Mouse (Mus musculus): Measurements from ENCODE around the gene H2-M5. TPM values are rescaled to one million over a fixed set of nuclear protein-coding genes. Genes with fewer than 3 reads are reported as not detected.

The H2-M5 gene
- polyA plus RNA-seq, 1 experiment: 0.06 TPM

DNA sequence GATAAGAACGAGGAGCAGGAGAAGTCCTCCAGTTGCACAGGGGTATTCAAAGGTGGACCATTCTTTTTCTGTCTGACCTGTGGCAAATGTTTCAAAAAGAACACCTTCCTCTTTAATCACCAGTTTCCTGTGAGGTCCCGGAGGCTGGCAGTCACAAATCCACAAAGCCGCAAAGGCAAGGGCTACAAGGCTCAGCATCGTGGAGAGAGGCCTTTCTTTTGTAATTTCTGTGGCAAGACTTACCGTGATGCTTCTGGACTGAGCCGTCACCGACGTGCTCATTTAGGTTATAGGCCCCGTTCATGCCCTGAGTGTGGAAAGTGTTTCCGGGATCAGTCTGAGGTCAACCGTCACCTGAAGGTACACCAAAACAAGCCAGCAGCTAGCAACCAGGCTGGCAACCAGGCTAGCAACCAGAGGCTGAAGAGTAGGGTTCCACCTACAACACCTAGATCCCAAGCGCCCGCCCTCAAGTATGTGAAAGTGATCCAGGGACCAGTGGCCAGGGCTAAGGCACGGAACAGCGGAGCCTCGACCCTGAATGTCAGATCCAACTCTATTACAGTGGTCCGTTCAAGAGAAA lies 20.2 kb upstream of the H2-M5 start:
- Histone ChIP-seq H3ac (ENCODE audit: control insufficient read depth, insufficient read length, low read depth) (no peak overlapping the region), H3K27me3 (ENCODE audit: control insufficient read depth, insufficient read depth, insufficient read length) (no peaks in the 10 kb centered on the region), H3K36me3 (ENCODE audit: control insufficient read depth, insufficient read depth) (peaks cover 26% of the 10 kb centered on the region), H3K79me3 (ENCODE audit: low read depth) (no peaks in the 10 kb centered on the region), H3K79me2 (ENCODE audit: control insufficient read depth, insufficient read depth) (no peaks in the 10 kb centered on the region), H3K4me3 (ENCODE audit: insufficient read depth, poor library complexity, severe bottlenecking) (no peak overlapping the region)
- TF ChIP-seq USF1 (IDR thresholded peaks at IDR 0.05; ENCODE audit: low read depth) (no peak), CEBPB (IDR thresholded peaks at IDR 0.05; ENCODE audit: low read depth) (no peak), CTCF (IDR thresholded peaks at IDR 0.05; ENCODE audit: control insufficient read depth, insufficient read depth, insufficient read length) (no peak), MYOD1 (IDR thresholded peaks at IDR 0.05; ENCODE audit: control insufficient read depth, insufficient read length, low read depth) (no peak), MAX (IDR thresholded peaks at IDR 0.05) (no peak), FOSL1 (IDR thresholded peaks at IDR 0.05; ENCODE audit: insufficient read depth, low read length, poor library complexity, severe bottlenecking) (no peak), MYOG (IDR thresholded peaks at IDR 0.05; ENCODE audit: control insufficient read depth, extremely low read depth, insufficient read length) (no peak)

DNA sequence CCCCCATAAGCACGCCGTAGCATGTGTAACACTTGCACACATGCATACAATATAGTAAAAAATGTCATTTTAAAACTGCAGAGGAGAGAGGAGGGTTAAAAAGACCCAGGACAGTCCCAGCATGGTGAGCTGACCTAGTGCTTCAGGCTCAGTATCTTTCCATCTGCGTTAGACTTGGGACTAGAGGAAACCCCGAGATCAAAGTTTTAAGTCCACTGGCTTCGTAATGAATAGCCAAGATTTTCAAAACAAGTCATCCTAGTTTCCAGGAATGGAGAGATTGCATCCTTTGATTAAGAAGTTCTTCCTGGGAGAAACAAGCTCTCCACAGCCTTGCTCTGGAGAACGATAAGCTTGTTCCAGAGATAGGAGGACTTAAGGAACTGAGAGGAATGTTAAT lies 18.8 kb upstream of the H2-M5 start:
- no peaks in the 10 kb centered on the region for H3K27me3 ChIP-seq (ENCODE audit: control insufficient read depth, insufficient read depth, insufficient read length)
- no peak overlapping the region for H3K4me3 ChIP-seq (ENCODE audit: insufficient read depth, poor library complexity, severe bottlenecking)
- H3K79me2 ChIP-seq (ENCODE audit: control insufficient read depth, insufficient read depth): peaks cover 5% of the 10 kb centered on the region
- H3K36me3 ChIP-seq (ENCODE audit: control insufficient read depth, insufficient read depth): peaks cover 31% of the 10 kb centered on the region
- TF ChIP-seq USF1 (IDR thresholded peaks at IDR 0.05; ENCODE audit: low read depth): no peak
- TF ChIP-seq CTCF (IDR thresholded peaks at IDR 0.05; ENCODE audit: control insufficient read depth, insufficient read depth, insufficient read length): no peak
- no peak for TF ChIP-seq MAX (IDR thresholded peaks at IDR 0.05)
- no peak for TF ChIP-seq CEBPB (IDR thresholded peaks at IDR 0.05; ENCODE audit: low read depth)
- TF ChIP-seq FOSL1 (IDR thresholded peaks at IDR 0.05; ENCODE audit: insufficient read depth, low read length, poor library complexity, severe bottlenecking): no peak
- no peak overlapping the region for H3ac ChIP-seq (ENCODE audit: control insufficient read depth, insufficient read length, low read depth)
- no peaks in the 10 kb centered on the region for H3K79me3 ChIP-seq (ENCODE audit: low read depth)

DNA sequence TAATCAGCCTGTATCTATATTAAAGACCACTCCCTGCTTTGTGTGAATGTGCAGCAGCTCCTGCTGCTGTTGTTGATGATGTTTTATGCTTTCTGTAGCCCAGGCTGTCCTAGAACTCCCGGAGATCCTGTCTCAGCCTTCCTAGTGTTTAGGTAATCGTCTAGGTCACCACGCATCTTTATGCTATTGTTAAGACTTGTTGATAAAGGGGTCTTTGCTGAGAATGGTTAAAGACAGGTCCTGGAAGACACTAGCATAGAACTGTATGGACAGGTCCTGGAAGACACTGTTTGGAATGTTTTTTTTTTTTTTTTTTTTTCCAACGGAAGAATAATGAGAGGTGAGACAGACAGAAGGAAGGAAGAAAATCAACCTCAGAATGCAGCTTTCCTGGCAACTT lies 14.0 kb upstream of the H2-M5 start:
- H3K79me2 ChIP-seq (ENCODE audit: control insufficient read depth, insufficient read depth): peaks cover 9% of the 10 kb centered on the region
- H3K4me3 ChIP-seq (ENCODE audit: insufficient read depth, poor library complexity, severe bottlenecking): peak overlapping the region; percentile 42
- H3K79me3 ChIP-seq (ENCODE audit: low read depth): no peaks in the 10 kb centered on the region
- no peak for TF ChIP-seq CTCF (IDR thresholded peaks at IDR 0.05; ENCODE audit: control insufficient read depth, insufficient read depth, insufficient read length)
- no peak for TF ChIP-seq MYOG (IDR thresholded peaks at IDR 0.05; ENCODE audit: control insufficient read depth, extremely low read depth, insufficient read length)
- TF ChIP-seq CEBPB (IDR thresholded peaks at IDR 0.05; ENCODE audit: low read depth): no peak
- TF ChIP-seq MAX (IDR thresholded peaks at IDR 0.05): no peak
- TF ChIP-seq USF1 (IDR thresholded peaks at IDR 0.05; ENCODE audit: low read depth): no peak
- no peak for TF ChIP-seq MYOD1 (IDR thresholded peaks at IDR 0.05; ENCODE audit: control insufficient read depth, insufficient read length, low read depth)
- no peak for TF ChIP-seq FOSL1 (IDR thresholded peaks at IDR 0.05; ENCODE audit: insufficient read depth, low read length, poor library complexity, severe bottlenecking)
- H3K36me3 ChIP-seq (ENCODE audit: control insufficient read depth, insufficient read depth): peaks cover 19% of the 10 kb centered on the region
- no peaks in the 10 kb centered on the region for H3K27me3 ChIP-seq (ENCODE audit: control insufficient read depth, insufficient read depth, insufficient read length)
- H3ac ChIP-seq (ENCODE audit: control insufficient read depth, insufficient read length, low read depth): peak overlapping the region; percentile 24

DNA sequence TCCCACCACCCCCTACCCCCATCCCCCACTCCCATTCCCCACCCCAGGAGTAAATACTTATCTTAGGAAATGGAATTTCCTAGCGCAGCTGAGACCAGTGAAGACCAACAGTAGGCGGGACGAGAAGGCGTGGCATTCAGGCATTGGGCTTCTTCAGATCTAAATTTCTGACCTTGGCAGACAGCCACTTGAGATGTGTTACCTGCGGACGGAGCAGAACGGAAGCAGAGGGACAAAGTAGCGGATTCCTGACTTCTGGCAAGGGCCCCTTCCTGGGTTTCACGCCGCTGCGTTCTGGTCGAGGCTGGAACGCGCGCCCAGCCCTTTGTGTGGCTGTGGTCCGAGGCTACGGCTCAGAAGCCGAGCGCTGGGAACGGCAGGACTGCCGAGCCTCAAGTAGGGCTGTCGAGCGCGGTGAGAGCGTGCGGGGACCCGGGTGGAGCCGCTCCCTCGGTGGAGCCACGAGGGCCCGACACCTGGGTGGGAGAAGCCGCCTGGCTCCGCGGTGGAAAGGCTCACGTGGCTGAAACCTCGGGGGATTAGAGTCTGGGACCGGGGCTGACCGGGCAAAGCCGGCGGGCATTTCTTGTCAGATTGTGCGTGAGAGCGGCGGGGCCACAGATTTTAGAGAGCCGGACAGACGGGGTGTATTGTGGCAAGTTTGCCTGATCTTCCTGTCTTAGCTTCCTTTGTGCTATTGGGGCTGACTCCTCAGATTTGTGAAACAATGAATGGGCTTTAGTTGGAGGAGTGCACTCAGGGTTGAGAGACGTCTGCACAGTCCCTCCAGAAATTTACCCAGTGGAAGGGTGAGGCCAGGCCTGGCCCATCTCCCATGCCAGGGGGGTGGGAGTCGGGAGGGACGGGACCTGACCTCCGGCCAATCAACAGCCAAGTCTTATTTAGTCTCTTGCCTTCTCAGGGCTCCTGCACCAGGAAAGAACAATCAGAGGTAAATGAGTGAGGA lies 13.3 kb upstream of the H2-M5 start:
- no peaks in the 10 kb centered on the region for H3K27me3 ChIP-seq (ENCODE audit: control insufficient read depth, insufficient read depth, insufficient read length)
- peak overlapping the region; percentile 66 for H3ac ChIP-seq (ENCODE audit: control insufficient read depth, insufficient read length, low read depth)
- no peaks in the 10 kb centered on the region for H3K79me3 ChIP-seq (ENCODE audit: low read depth)
- TF ChIP-seq MAX (IDR thresholded peaks at IDR 0.05): peak; percentile 52
- no peak for TF ChIP-seq MYOG (IDR thresholded peaks at IDR 0.05; ENCODE audit: control insufficient read depth, extremely low read depth, insufficient read length)
- H3K79me2 ChIP-seq (ENCODE audit: control insufficient read depth, insufficient read depth): peaks cover 9% of the 10 kb centered on the region
- H3K4me3 ChIP-seq (ENCODE audit: insufficient read depth, poor library complexity, severe bottlenecking): peak overlapping the region; percentile 42
- H3K36me3 ChIP-seq (ENCODE audit: control insufficient read depth, insufficient read depth): peaks cover 15% of the 10 kb centered on the region

DNA sequence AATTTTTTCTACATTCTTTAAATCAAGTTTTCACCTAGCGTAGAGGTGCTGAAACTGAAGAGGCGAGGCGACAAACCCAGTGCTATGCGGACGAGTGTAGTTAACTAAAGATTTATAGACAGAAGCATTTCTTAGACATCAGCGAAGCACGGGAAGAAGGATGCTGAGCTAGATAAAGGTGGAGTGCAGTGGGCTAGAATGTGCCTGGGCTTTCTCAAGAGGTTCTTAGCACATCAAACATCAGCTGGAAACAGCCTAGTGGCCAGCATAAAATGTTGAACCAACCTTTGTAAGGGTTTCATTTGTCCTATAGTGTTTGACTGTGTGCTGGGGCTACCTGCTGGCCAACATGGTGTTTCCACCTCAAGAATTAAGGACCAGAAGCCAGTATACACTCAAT lies 11.5 kb upstream of the H2-M5 start, which contains the start of gene Zfp57:
TSS of gene Zfp57 (plus strand) at position 301 of the 400 bp plus-strand sequence.
- no peaks in the 10 kb centered on the region for H3K79me3 ChIP-seq (ENCODE audit: low read depth)
- peaks cover 9% of the 10 kb centered on the region for H3K79me2 ChIP-seq (ENCODE audit: control insufficient read depth, insufficient read depth)
- no peak within 1 kb of the TSS for H3ac ChIP-seq (ENCODE audit: control insufficient read depth, insufficient read length, low read depth)
- H3K36me3 ChIP-seq (ENCODE audit: control insufficient read depth, insufficient read depth): peaks cover 5% of the 10 kb centered on the region
- H3K27me3 ChIP-seq (ENCODE audit: control insufficient read depth, insufficient read depth, insufficient read length): no peaks in the 10 kb centered on the region
- TF ChIP-seq FOSL1 (IDR thresholded peaks at IDR 0.05; ENCODE audit: insufficient read depth, low read length, poor library complexity, severe bottlenecking) (no peak), MYOG (IDR thresholded peaks at IDR 0.05; ENCODE audit: control insufficient read depth, extremely low read depth, insufficient read length) (no peak), CTCF (IDR thresholded peaks at IDR 0.05; ENCODE audit: control insufficient read depth, insufficient read depth, insufficient read length) (no peak), MAX (IDR thresholded peaks at IDR 0.05) (no peak), USF1 (IDR thresholded peaks at IDR 0.05; ENCODE audit: low read depth) (no peak), MYOD1 (IDR thresholded peaks at IDR 0.05; ENCODE audit: control insufficient read depth, insufficient read length, low read depth) (no peak), CEBPB (IDR thresholded peaks at IDR 0.05; ENCODE audit: low read depth) (no peak)
- peak within 1 kb of the TSS; percentile 42 for H3K4me3 ChIP-seq (ENCODE audit: insufficient read depth, poor library complexity, severe bottlenecking)
